Mouse (Mus musculus): ENCODE measurements around the gene Alkbh1. TPM values are rescaled to one million over a fixed set of nuclear protein-coding genes. Genes with fewer than 3 reads are reported as not detected.

Alkbh1 gene
- polyA plus RNA-seq (2012; rRNA removed; ENCODE audit: low replicate concordance) = 16.1 and 18.7 TPM in 2 replicates

DNA sequence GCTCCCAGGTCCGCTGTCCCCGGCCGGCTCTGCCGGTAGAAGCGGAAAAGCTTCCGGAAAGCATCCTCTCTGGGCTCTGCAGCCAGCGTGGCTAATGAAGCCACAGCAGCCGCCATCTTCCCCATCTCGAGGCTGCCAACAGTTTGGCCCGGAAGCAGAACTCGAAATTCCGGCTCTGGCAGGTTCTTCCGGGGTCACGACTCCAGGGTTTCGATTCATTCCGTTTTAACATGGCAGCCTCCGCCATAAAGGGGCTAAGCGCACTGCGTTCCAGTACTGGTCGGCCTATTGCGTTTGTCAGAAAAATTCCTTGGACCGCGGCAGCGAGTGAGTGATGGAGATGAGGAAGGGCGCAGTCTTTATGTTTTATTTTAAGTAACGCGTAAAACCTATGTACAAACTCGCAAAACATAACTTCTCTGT is at the start of gene Alkbh1, which contains the start of gene Slirp:
TSS of gene Alkbh1 (minus strand) at position 318 of the 423 bp plus-strand sequence.
TSS of gene Slirp (plus strand) at position 197 of the 423 bp plus-strand sequence.

DNA sequence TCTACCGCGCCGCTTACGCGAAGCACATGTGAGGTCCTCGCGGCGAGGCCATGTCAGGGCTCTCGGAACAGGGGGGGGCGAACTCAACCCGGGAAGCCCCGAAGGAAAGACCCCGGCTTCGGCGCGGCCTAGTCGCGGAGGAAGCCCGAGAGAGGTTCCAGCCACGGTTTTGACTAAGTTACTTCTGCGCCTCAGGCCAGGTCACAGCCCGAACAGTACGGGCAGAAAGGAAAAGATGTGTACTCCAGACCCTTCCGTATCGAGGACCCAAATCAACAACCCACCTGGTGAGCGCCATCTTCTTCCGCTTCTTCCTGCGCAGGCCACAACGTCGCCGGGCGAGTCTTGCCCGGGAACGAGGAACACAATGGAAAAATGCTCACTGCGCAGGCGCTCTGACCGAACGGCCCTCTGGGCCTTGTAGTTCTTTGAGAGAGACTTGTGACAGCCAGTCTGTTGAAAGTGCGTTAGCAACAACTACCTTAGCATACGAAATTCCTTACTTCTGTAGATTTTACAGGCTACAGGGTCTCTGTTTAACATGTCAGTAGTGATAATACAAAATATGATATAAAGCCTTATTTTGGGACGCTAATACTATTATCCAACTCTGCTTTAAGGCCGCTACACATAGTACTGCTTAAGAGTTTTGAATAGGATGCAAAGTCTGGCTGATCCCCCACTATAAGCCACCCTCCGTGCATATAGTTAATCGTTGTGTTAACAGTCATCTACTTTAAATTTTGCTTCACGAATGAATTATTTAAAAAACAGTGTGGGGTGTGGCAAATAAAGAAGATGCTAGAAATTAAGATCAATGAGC is 28.4 kb upstream of the Alkbh1 start, which contains the start of gene Snw1:
TSS of gene Snw1 (minus strand) at position 311 of the 823 bp plus-strand sequence.

DNA sequence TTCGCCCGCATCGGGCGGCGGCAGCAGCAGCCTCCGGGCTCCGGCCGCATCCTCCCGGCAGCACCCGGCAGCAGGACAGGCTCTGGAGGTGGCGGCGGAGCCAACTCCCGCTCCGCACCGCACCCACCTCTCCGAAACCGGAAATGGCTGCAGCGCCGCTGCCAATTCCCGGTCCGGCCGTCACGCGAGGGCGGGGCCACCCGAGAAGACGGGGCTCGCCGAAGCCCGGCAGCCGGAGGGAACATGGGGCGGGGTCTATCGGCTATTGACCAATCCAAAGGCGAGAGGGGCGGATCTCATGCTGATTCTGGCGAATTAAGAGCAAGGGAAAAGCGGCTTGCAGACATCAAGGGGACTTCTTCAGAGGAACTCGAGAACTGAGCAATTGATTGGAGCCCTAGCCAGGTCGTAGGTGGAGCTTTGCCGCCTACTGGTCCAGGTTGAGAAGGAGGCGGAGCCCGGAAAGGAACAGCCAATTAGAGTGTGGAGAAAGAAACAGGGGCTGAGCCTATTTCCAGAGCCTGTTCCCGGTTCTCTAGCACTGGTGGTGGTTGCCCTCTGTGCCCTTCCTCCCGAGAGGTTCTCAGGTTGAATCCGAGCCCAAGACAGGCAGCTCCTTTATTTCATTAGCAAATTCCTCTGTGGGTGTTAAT is 55.6 kb downstream of the Alkbh1 start, which contains the start of gene Sptlc2:
TSS of gene Sptlc2 (minus strand) at position 234 of the 653 bp plus-strand sequence.

Other genes with a start within 250 kb of the Alkbh1 start
- not detected in 2 replicates for gene Samd15, start 244.3 kb downstream of the Alkbh1 start, polyA plus RNA-seq (2012; rRNA removed; ENCODE audit: low replicate concordance)
- gene Tmed8, start 243.6 kb downstream of the Alkbh1 start, polyA plus RNA-seq (2012; rRNA removed; ENCODE audit: low replicate concordance) = 5.1 and 8.2 TPM in 2 replicates
- 0.73 and 1.2 TPM in 2 replicates for gene Noxred1, start 205.3 kb downstream of the Alkbh1 start, polyA plus RNA-seq (2012; rRNA removed; ENCODE audit: low replicate concordance)
- 21.4 and 56.2 TPM in 2 replicates for gene Vipas39, start 177.8 kb downstream of the Alkbh1 start, polyA plus RNA-seq (2012; rRNA removed; ENCODE audit: low replicate concordance)
- 34.0 and 47.0 TPM in 2 replicates for gene Ahsa1, start 177.5 kb downstream of the Alkbh1 start, polyA plus RNA-seq (2012; rRNA removed; ENCODE audit: low replicate concordance)
- gene Ism2, start 144.3 kb downstream of the Alkbh1 start, polyA plus RNA-seq (2012; rRNA removed; ENCODE audit: low replicate concordance) = 0.62 and 1.4 TPM in 2 replicates
- gene Sptlc2, start 55.7 kb downstream of the Alkbh1 start, polyA plus RNA-seq (2012; rRNA removed; ENCODE audit: low replicate concordance) = 6.3 and 12.0 TPM in 2 replicates
- gene Slirp, start 121 bp downstream of the Alkbh1 start, polyA plus RNA-seq (2012; rRNA removed; ENCODE audit: low replicate concordance) = 6.1 and 22.0 TPM in 2 replicates
- gene Snw1, start 28.3 kb upstream of the Alkbh1 start, polyA plus RNA-seq (2012; rRNA removed; ENCODE audit: low replicate concordance) = 6.1 and 12.5 TPM in 2 replicates
- gene Gm5788, start 50.7 kb upstream of the Alkbh1 start, polyA plus RNA-seq (2012; rRNA removed; ENCODE audit: low replicate concordance) = not detected in 2 replicates
- not detected in 2 replicates for gene Gm8300, start 70.3 kb upstream of the Alkbh1 start, polyA plus RNA-seq (2012; rRNA removed; ENCODE audit: low replicate concordance)
- not detected in 2 replicates for gene Oog1, start 158.7 kb upstream of the Alkbh1 start, polyA plus RNA-seq (2012; rRNA removed; ENCODE audit: low replicate concordance)
- not detected in 2 replicates for gene Gm4027, start 174.9 kb upstream of the Alkbh1 start, polyA plus RNA-seq (2012; rRNA removed; ENCODE audit: low replicate concordance)
- not detected in 2 replicates for gene Gm16381, start 200.6 kb upstream of the Alkbh1 start, polyA plus RNA-seq (2012; rRNA removed; ENCODE audit: low replicate concordance)

Measured in mammary gland, adult 2 months (tissue).